Mouse (Mus musculus) midbrain, embryonic 13.5 days (tissue): ENCODE measurements around the gene Gorasp2. TPM values are rescaled to one million over a fixed set of nuclear protein-coding genes. Genes with fewer than 3 reads are reported as not detected.

ENCODE experiments used
- polyA plus RNA-seq: library from polyadenylated mRNA; unstranded; fragments of >200 nt; fragmentation: Nextera tagmentation; extraction: Ambion mirVana; gene quantifications from 2 replicates; pipeline ENCODE4 v1.2.1, GENCODE M21; 2015

Gene Gorasp2
- polyA plus RNA-seq, 1 experiment from 2014 or later = 123 TPM

Other genes starting within 250 kb of the Gorasp2 start
- 11.1 and 18.1 TPM in 2 replicates for gene Sp5, start 186.7 kb upstream of the Gorasp2 start, polyA plus RNA-seq
- 1.3 and 3.2 TPM in 2 replicates for gene Erich2, start 152.8 kb upstream of the Gorasp2 start, polyA plus RNA-seq
- gene Gad1, start 108.5 kb upstream of the Gorasp2 start, polyA plus RNA-seq = 60.2 and 63.2 TPM in 2 replicates
- 2.7 and 3.4 TPM in 2 replicates for gene Gm26558, start 532 bp downstream of the Gorasp2 start, polyA plus RNA-seq
- 25.5 and 26.2 TPM in 2 replicates for gene Tlk1, start 164.2 kb downstream of the Gorasp2 start, polyA plus RNA-seq